Mouse (Mus musculus): ENCODE measurements around the gene Hrh3. TPM values are rescaled to one million over a fixed set of nuclear protein-coding genes. Genes with fewer than 3 reads are reported as not detected.

The Hrh3 gene
- polyA plus RNA-seq, 1 experiment: 0.15 TPM

- WGBS: 43% methylated on average over 3 of the region's 3 CpGs
- DNase-seq: no peak
- TF ChIP-seq POLR2A (IDR thresholded peaks at IDR 0.05; ENCODE audit: borderline replicate concordance, extremely low read depth, low read depth, low read length) (no peak), CTCF (IDR thresholded peaks at IDR 0.05; ENCODE audit: insufficient read depth, low read length) (no peak)
- H3K4me1 ChIP-seq (ENCODE audit: control insufficient read depth, insufficient read depth, low read length): no peaks in the 10 kb centered on the region
- H3K4me3 ChIP-seq (replicated peaks; ENCODE audit: extremely low read depth, low read depth, low read length): no peak overlapping the region
These were observed 6.7 kb downstream of the Hrh3 start for GRCm38 (mm10) chr2:180097585-180097984.

- TF ChIP-seq POLR2A (IDR thresholded peaks at IDR 0.05; ENCODE audit: borderline replicate concordance, extremely low read depth, low read depth, low read length): no peak
- no peak for TF ChIP-seq CTCF (IDR thresholded peaks at IDR 0.05; ENCODE audit: insufficient read depth, low read length)
- DNase-seq: no peak
- Histone ChIP-seq H3K4me1 (ENCODE audit: control insufficient read depth, insufficient read depth, low read length) (no peaks in the 10 kb centered on the region), H3K4me3 (replicated peaks; ENCODE audit: extremely low read depth, low read depth, low read length) (no peak overlapping the region)
- WGBS: 23% methylated on average over 5 of the region's 5 CpGs
These were observed 8.6 kb downstream of the Hrh3 start for GRCm38 (mm10) chr2:180095711-180096110.

- H3K4me1 ChIP-seq (ENCODE audit: control insufficient read depth, insufficient read depth, low read length): no peaks in the 10 kb centered on the region
- no peak overlapping the region for H3K4me3 ChIP-seq (replicated peaks; ENCODE audit: extremely low read depth, low read depth, low read length)
- DNase-seq: no peak
- 60% methylated on average over 11 of the region's 11 CpGs for whole genome bisulfite sequencing
- no peak for TF ChIP-seq POLR2A (IDR thresholded peaks at IDR 0.05; ENCODE audit: borderline replicate concordance, extremely low read depth, low read depth, low read length)
- no peak for TF ChIP-seq CTCF (IDR thresholded peaks at IDR 0.05; ENCODE audit: insufficient read depth, low read length)
These were observed 14.0 kb downstream of the Hrh3 start for GRCm38 (mm10) chr2:180090285-180090684.

GRCm38 (mm10) chr2:180087472-180087871, 16.8 kb downstream of the Hrh3 start:
- no peak for TF ChIP-seq POLR2A (IDR thresholded peaks at IDR 0.05; ENCODE audit: borderline replicate concordance, extremely low read depth, low read depth, low read length)
- TF ChIP-seq CTCF (IDR thresholded peaks at IDR 0.05; ENCODE audit: insufficient read depth, low read length): no peak
- DNase-seq: no peak
- 84% methylated on average over 4 of the region's 4 CpGs for WGBS
- H3K4me3 ChIP-seq (replicated peaks; ENCODE audit: extremely low read depth, low read depth, low read length): no peak overlapping the region
- no peaks in the 10 kb centered on the region for H3K4me1 ChIP-seq (ENCODE audit: control insufficient read depth, insufficient read depth, low read length)

- 80% methylated on average over 5 of the region's 5 CpGs for WGBS
- Histone ChIP-seq H3K4me3 (replicated peaks; ENCODE audit: extremely low read depth, low read depth, low read length) (no peak overlapping the region), H3K4me1 (ENCODE audit: control insufficient read depth, insufficient read depth, low read length) (no peaks in the 10 kb centered on the region)
- no peak for DNase-seq
- TF ChIP-seq CTCF (IDR thresholded peaks at IDR 0.05; ENCODE audit: insufficient read depth, low read length) (no peak), POLR2A (IDR thresholded peaks at IDR 0.05; ENCODE audit: borderline replicate concordance, extremely low read depth, low read depth, low read length) (no peak)
These were observed 17.7 kb downstream of the Hrh3 start for GRCm38 (mm10) chr2:180086637-180087027.

- WGBS: 79% methylated on average over 16 of the region's 16 CpGs
- TF ChIP-seq CTCF (IDR thresholded peaks at IDR 0.05; ENCODE audit: insufficient read depth, low read length): no peak
- TF ChIP-seq POLR2A (IDR thresholded peaks at IDR 0.05; ENCODE audit: borderline replicate concordance, extremely low read depth, low read depth, low read length): no peak
- H3K4me1 ChIP-seq (ENCODE audit: control insufficient read depth, insufficient read depth, low read length): no peaks in the 10 kb centered on the region
- no peak for DNase-seq
- no peak overlapping the region for H3K4me3 ChIP-seq (replicated peaks; ENCODE audit: extremely low read depth, low read depth, low read length)
These were observed 18.2 kb downstream of the Hrh3 start for GRCm38 (mm10) chr2:180085926-180086636.

GRCm38 (mm10) chr2:180084565-180084964, 19.7 kb downstream of the Hrh3 start:
- H3K4me3 ChIP-seq (replicated peaks; ENCODE audit: extremely low read depth, low read depth, low read length): no peak overlapping the region
- H3K4me1 ChIP-seq (ENCODE audit: control insufficient read depth, insufficient read depth, low read length): no peaks in the 10 kb centered on the region
- DNase-seq: no peak
- TF ChIP-seq CTCF (IDR thresholded peaks at IDR 0.05; ENCODE audit: insufficient read depth, low read length) (no peak), POLR2A (IDR thresholded peaks at IDR 0.05; ENCODE audit: borderline replicate concordance, extremely low read depth, low read depth, low read length) (no peak)
- 45% methylated on average over 3 of the region's 3 CpGs for WGBS

- WGBS: 91% methylated on average over 10 of the region's 10 CpGs
- Histone ChIP-seq H3K4me1 (ENCODE audit: control insufficient read depth, insufficient read depth, low read length) (no peaks in the 10 kb centered on the region), H3K4me3 (replicated peaks; ENCODE audit: extremely low read depth, low read depth, low read length) (no peak overlapping the region)
- DNase-seq: no peak
- TF ChIP-seq POLR2A (IDR thresholded peaks at IDR 0.05; ENCODE audit: borderline replicate concordance, extremely low read depth, low read depth, low read length) (no peak), CTCF (IDR thresholded peaks at IDR 0.05; ENCODE audit: insufficient read depth, low read length) (no peak)
These were observed 21.2 kb downstream of the Hrh3 start for GRCm38 (mm10) chr2:180083063-180083462.

GRCm38 (mm10) chr2:180080680-180081079, 23.6 kb downstream of the Hrh3 start:
- no peak for TF ChIP-seq POLR2A (IDR thresholded peaks at IDR 0.05; ENCODE audit: borderline replicate concordance, extremely low read depth, low read depth, low read length)
- TF ChIP-seq CTCF (IDR thresholded peaks at IDR 0.05; ENCODE audit: insufficient read depth, low read length): no peak
- DNase-seq: no peak
- H3K4me1 ChIP-seq (ENCODE audit: control insufficient read depth, insufficient read depth, low read length): no peaks in the 10 kb centered on the region
- H3K4me3 ChIP-seq (replicated peaks; ENCODE audit: extremely low read depth, low read depth, low read length): no peak overlapping the region
- WGBS: 68% methylated on average over 8 of the region's 8 CpGs

GRCm38 (mm10) chr2:180077622-180078021, 26.7 kb downstream of the Hrh3 start:
- TF ChIP-seq CTCF (IDR thresholded peaks at IDR 0.05; ENCODE audit: insufficient read depth, low read length): no peak
- no peak for TF ChIP-seq POLR2A (IDR thresholded peaks at IDR 0.05; ENCODE audit: borderline replicate concordance, extremely low read depth, low read depth, low read length)
- Histone ChIP-seq H3K4me1 (ENCODE audit: control insufficient read depth, insufficient read depth, low read length) (no peaks in the 10 kb centered on the region), H3K4me3 (replicated peaks; ENCODE audit: extremely low read depth, low read depth, low read length) (no peak overlapping the region)
- 68% methylated on average over 3 of the region's 3 CpGs for WGBS
- DNase-seq: no peak
